Mouse (Mus musculus): ENCODE measurements around the gene Col25a1. TPM values are rescaled to one million over a fixed set of nuclear protein-coding genes. Genes with fewer than 3 reads are reported as not detected.

The Col25a1 gene
- polyA plus RNA-seq, 1 experiment from 2014 or later = 1.3 TPM

DNA sequence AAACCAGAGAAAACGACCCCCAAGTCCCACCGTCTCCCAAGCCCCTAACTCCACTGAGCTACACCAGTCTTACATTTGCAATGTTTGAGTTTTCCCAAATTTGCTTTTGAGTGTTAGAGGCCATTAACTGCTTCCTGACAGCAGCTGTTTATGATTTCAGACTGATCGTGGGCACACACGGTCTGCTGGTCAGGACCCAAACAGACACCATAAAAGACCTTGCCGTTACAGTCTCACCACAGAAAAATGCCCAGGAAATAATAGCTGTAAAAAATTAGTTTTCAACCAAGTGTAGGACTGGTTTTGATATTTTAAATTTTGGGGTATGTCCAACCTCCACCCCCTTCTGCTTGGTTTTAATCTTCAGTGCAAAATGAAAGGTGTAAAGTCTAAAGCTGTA lies 298.8 kb downstream of the Col25a1 start:
- no peaks in the 10 kb centered on the region for H3K9me3 ChIP-seq (replicated peaks)
- H3K36me3 ChIP-seq = no peaks in the 10 kb centered on the region
- H3K4me2 ChIP-seq = no peak overlapping the region
- no peaks in the 10 kb centered on the region for H3K27me3 ChIP-seq
- H3K27ac ChIP-seq = no peak overlapping the region
- H3K9ac ChIP-seq = no peak overlapping the region
- 67% methylated on average over 5 of the region's 5 CpGs for WGBS (ENCODE audit: insufficient replicate concordance)
- ATAC-seq (ENCODE audit: low read depth) = no peak
- H3K4me3 ChIP-seq (replicated peaks) = no peak overlapping the region
- no peaks in the 10 kb centered on the region for H3K4me1 ChIP-seq (replicated peaks)
- no peak for DNase-seq

DNA sequence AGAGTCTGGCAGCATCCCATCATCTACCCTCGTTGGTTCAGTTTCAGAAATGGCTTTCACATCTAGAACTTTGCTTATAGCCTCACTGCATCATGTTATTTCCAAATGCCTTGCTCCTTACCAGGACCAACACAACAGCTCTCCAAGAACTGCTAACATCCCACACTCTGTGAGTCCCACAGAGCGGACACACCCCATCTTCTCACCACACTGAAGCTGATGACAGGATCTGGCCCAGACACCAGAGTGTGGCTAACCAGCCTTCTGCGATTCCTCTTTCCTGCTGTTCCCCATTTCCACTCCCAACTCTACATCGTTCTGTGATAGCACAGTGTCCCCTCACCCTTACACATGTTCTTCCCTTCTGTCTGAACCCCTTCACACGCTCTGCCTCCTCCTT lies 301.5 kb downstream of the Col25a1 start:
- no peaks in the 10 kb centered on the region for H3K9me3 ChIP-seq (replicated peaks)
- WGBS (ENCODE audit: insufficient replicate concordance) = 48% methylated on average over 5 of the region's 5 CpGs
- no peak for DNase-seq

DNA sequence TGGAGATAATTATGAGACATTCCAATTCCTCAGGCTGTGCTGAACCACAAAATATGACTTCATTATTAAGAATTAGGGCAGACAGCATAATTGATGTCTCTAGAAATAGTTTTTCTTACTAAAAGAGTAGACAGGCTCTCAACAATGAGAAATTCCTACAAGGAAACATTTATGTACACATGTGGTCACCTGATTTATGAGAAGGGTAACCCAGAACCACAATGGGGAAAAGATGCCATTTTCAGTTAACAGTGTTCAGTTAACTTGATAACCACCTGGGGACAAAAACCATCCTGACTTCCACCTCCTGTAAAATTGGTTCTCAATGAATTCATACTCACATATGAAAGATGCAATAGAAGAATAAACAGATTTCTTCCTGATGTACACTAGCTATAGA lies 305.7 kb downstream of the Col25a1 start:
- ATAC-seq (ENCODE audit: low read depth) = no peak
- H3K4me3 ChIP-seq (replicated peaks) = no peak overlapping the region

More for the DNA sequence above, 301.5 kb downstream of the Col25a1 start:
- H3K9ac ChIP-seq = no peak overlapping the region
- H3K4me1 ChIP-seq (replicated peaks) = no peaks in the 10 kb centered on the region
- no peak overlapping the region for H3K4me3 ChIP-seq (replicated peaks)
- no peaks in the 10 kb centered on the region for H3K27me3 ChIP-seq
- no peaks in the 10 kb centered on the region for H3K36me3 ChIP-seq
- ATAC-seq (ENCODE audit: low read depth) = no peak
- no peak overlapping the region for H3K4me2 ChIP-seq
- no peak overlapping the region for H3K27ac ChIP-seq

DNA sequence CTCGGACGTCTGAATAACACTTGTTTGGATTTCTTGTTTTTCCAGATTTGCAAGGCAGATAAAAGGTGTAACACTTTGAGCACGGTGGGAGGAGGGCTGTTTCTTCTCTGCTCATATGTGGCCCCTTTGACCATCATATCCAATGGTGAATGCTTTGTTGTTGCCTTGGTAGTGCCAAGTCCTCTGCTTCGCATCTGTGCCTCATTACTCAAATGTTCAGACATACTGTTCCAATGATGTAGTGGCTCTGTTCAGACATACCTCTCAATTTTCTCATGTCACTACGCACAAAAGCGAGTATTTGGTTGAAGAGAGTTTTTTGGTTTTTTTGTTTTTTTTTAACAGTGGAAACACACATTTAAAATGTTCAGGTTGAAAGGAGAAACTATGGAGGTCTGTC lies 308.5 kb downstream of the Col25a1 start:
- no peaks in the 10 kb centered on the region for H3K9me3 ChIP-seq (replicated peaks)
- DNase-seq (no peak), ATAC-seq (ENCODE audit: low read depth) (no peak)
- no peak overlapping the region for H3K27ac ChIP-seq
- no peaks in the 10 kb centered on the region for H3K36me3 ChIP-seq
- 69% methylated on average over 6 of the region's 6 CpGs for WGBS (ENCODE audit: insufficient replicate concordance)
- no peak overlapping the region for H3K4me2 ChIP-seq
- no peaks in the 10 kb centered on the region for H3K27me3 ChIP-seq
- no peak overlapping the region for H3K4me3 ChIP-seq (replicated peaks)
- H3K9ac ChIP-seq = no peak overlapping the region
- H3K4me1 ChIP-seq (replicated peaks) = no peaks in the 10 kb centered on the region

More for the DNA sequence above, 305.7 kb downstream of the Col25a1 start:
- H3K4me1 ChIP-seq (replicated peaks) = no peaks in the 10 kb centered on the region
- no peak overlapping the region for H3K9ac ChIP-seq
- H3K27ac ChIP-seq = no peak overlapping the region
- no peaks in the 10 kb centered on the region for H3K27me3 ChIP-seq
- DNase-seq = no peak
- no peaks in the 10 kb centered on the region for H3K9me3 ChIP-seq (replicated peaks)
- H3K36me3 ChIP-seq = no peaks in the 10 kb centered on the region
- no peak overlapping the region for H3K4me2 ChIP-seq

DNA sequence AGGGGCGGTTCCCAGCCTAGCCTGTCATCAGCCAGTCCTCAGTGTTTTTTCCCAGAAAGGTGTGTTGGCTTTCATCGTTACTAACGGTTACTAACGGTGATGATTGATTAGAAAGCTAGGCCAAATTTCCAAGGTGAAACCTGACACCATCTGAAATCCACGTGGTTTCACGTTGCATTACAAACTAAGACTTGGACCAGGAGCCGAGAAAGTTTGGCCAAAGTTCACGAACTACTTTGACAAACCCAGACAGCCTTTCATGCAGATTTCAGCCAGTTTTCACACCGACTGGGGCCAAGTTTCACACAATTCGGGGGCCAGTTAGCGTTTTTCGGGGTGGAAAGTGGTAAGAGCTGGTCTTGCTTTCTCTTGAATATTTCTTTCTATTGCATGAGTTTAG lies 309.4 kb downstream of the Col25a1 start:
- DNase-seq = no peak
- Histone ChIP-seq H3K4me3 (replicated peaks) (no peak overlapping the region), H3K36me3 (no peaks in the 10 kb centered on the region), H3K27ac (no peak overlapping the region), H3K9ac (no peak overlapping the region), H3K9me3 (replicated peaks) (no peaks in the 10 kb centered on the region), H3K27me3 (no peaks in the 10 kb centered on the region), H3K4me1 (replicated peaks) (no peaks in the 10 kb centered on the region), H3K4me2 (no peak overlapping the region)
- WGBS (ENCODE audit: insufficient replicate concordance) = 57% methylated on average over 12 of the region's 12 CpGs
- no peak for ATAC-seq (ENCODE audit: low read depth)

DNA sequence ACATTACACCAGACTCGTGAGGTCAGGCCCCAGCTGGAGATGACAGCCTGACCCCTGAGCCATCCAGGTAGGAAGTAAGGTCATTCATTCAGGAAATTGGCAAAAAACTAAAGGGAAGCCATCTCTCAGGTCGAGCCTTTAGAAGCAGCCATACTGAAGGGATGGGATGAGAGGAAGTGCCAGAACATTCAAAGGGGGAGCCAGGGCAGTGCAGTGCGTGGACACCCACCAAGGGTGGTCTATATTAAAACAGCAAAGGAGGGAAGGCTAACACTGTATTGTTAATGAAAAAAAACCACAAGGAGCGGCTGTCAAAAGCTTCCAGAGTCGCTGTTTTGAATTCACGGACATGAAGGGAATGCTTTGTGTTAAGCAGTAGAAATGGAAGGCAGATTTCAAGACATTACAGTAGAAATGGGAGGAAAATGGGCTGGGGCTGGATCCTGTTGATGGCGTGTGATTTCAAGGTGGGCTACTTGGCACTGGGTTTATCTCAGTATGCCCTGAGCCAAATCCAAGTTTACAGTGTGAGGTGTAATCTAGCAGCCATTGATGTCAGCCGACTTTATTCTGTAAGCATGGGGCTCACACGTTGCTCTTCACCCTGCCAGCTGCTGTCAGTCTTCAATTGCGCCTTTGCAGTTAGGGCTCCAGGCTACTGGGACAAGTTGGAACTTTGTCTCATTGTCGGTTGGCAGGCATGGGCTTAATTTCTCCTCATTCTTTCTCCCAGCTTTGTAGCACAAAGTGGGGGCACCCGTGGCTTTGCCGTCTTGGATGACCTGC lies 312.7 kb downstream of the Col25a1 start:
- no peak overlapping the region for H3K4me2 ChIP-seq
- ATAC-seq (ENCODE audit: low read depth) (no peak), DNase-seq (no peak)
- WGBS (ENCODE audit: insufficient replicate concordance) = 48% methylated on average over 13 of the region's 13 CpGs
- H3K9me3 ChIP-seq (replicated peaks) = no peaks in the 10 kb centered on the region
- H3K4me1 ChIP-seq (replicated peaks) = no peaks in the 10 kb centered on the region
- no peaks in the 10 kb centered on the region for H3K27me3 ChIP-seq
- no peaks in the 10 kb centered on the region for H3K36me3 ChIP-seq
- H3K9ac ChIP-seq = no peak overlapping the region
- H3K4me3 ChIP-seq (replicated peaks) = no peak overlapping the region
- no peak overlapping the region for H3K27ac ChIP-seq

DNA sequence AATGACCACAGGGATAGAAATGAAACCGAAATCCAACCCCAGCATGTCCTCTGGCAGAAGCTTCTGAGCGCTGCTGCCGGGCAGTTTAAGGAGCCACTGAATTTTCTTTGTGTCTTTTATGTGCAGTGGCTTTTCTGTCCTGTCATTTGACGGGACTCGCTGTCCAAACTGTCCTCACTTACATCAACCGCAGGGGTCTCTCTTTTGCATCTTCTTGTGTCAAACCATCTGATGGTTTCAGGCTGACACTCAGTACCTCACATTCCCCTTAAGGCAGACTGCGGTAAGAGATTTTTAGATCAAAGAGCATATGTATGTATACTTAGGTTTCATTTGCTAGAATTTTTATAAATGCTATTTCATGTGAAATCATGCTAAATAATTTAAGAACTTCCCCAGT lies 318.6 kb downstream of the Col25a1 start:
- 65% methylated on average over 7 of the region's 7 CpGs for WGBS (ENCODE audit: insufficient replicate concordance)
- Histone ChIP-seq H3K9ac (no peak overlapping the region), H3K4me3 (replicated peaks) (no peak overlapping the region), H3K9me3 (replicated peaks) (no peaks in the 10 kb centered on the region), H3K4me1 (replicated peaks) (no peaks in the 10 kb centered on the region), H3K27ac (no peak overlapping the region), H3K27me3 (no peaks in the 10 kb centered on the region), H3K36me3 (no peaks in the 10 kb centered on the region), H3K4me2 (no peak overlapping the region)
- no peak for DNase-seq
- no peak for ATAC-seq (ENCODE audit: low read depth)

DNA sequence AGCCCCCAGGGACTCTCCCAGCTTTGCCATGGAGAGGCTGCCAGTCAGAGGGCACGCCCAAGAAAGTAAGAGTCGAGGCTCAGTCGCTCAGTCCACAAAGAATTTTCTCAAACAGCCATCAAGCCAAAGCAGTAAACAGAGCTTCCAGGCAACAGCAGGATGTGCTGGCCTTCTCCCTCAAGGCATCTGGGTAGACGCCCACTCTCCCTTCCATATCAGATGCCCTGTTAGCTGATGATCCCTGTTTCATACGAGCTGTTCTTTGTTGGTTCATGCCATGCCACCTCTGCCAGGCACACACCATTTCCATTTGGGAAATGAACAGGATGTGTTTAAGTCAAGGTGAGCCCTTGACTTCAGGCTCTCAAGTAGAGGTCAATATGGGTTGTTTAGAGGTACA lies 334.1 kb downstream of the Col25a1 start:
- Histone ChIP-seq H3K27me3 (no peaks in the 10 kb centered on the region), H3K4me1 (replicated peaks) (no peaks in the 10 kb centered on the region), H3K4me2 (no peak overlapping the region), H3K27ac (no peak overlapping the region), H3K36me3 (no peaks in the 10 kb centered on the region), H3K9ac (no peak overlapping the region), H3K4me3 (replicated peaks) (no peak overlapping the region), H3K9me3 (replicated peaks) (no peaks in the 10 kb centered on the region)
- WGBS (ENCODE audit: insufficient replicate concordance) = 68% methylated on average over 5 of the region's 5 CpGs
- no peak for DNase-seq
- ATAC-seq (ENCODE audit: low read depth) = no peak

DNA sequence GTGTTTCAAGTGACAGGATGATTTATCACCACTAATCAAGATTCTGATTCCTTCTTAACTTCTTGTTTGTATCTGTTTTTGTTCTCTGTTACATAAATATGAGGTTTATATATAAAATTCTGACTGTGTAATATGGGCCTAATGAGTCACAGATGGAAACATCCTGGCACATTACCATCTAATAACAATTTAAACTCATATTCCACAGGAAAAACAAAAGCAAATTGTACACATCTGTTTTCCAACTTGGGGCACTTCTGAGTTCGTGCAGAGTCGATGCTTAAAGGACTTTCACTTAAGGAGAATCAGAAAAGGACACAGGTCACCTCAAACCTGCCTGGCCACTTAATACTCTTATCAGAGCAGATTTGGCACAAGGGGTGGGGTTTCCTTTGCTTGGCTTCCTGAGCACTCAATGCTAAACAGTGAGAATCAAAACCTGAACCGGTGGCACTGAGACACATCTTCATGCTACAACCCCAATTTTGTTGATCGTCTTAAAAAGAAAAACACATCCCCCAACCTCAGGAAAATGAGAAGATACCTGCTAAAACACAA lies 342.0 kb downstream of the Col25a1 start:
- Histone ChIP-seq H3K9ac (no peak overlapping the region), H3K27ac (no peak overlapping the region), H3K4me2 (no peak overlapping the region), H3K4me3 (replicated peaks) (no peak overlapping the region), H3K9me3 (replicated peaks) (no peaks in the 10 kb centered on the region), H3K36me3 (no peaks in the 10 kb centered on the region), H3K27me3 (no peaks in the 10 kb centered on the region), H3K4me1 (replicated peaks) (no peaks in the 10 kb centered on the region)
- ATAC-seq (ENCODE audit: low read depth) (no peak), DNase-seq (no peak)
- WGBS (ENCODE audit: insufficient replicate concordance) = 53% methylated on average over 4 of the region's 4 CpGs

DNA sequence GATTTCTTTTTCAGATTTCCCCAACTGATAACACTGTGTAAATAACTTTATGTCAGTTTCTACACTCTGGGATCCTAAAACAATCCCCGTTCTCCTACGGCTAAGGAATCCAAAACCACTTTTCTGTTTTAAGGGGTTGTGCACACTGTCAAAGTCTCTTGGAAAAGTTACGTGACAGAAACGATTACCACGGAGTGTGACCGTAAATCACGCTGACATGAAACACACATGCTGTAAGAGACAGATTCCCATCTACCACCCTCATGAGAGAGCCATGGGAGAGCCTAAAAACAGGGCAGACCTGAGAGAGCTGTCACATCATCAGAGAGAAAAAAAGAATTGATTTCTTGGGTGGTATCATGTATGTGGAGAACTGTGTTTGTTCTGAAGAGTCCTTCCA lies 342.7 kb downstream of the Col25a1 start:
- no peak for ATAC-seq (ENCODE audit: low read depth)
- WGBS (ENCODE audit: insufficient replicate concordance) = 61% methylated on average over 7 of the region's 7 CpGs

DNA sequence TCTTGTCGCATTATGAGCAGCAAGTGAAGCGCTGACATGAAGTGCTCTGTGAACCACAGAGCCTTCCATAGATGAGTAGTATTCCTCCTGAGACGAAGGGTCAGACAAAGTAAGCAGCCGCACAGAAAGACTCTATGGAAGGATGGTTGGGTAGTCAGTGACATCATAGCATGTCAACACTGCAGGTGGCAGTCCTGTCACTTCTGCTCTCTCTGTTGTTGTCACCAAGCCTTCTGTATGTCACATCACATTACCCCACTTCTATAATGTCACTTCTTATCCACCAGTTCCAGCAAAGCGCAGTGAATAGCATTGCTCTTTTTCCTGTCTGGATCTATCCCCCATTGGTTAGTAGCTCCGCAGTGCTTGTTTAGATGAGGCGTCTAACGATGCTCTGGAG lies 351.2 kb downstream of the Col25a1 start:
- no peak overlapping the region for H3K9ac ChIP-seq
- H3K9me3 ChIP-seq (replicated peaks) = no peaks in the 10 kb centered on the region
- no peaks in the 10 kb centered on the region for H3K4me1 ChIP-seq (replicated peaks)
- no peak overlapping the region for H3K4me3 ChIP-seq (replicated peaks)
- 77% methylated on average over 8 of the region's 8 CpGs for WGBS (ENCODE audit: insufficient replicate concordance)
- H3K4me2 ChIP-seq = no peak overlapping the region
- H3K27ac ChIP-seq = no peak overlapping the region
- no peaks in the 10 kb centered on the region for H3K36me3 ChIP-seq
- ATAC-seq (ENCODE audit: low read depth) (no peak), DNase-seq (no peak)
- no peaks in the 10 kb centered on the region for H3K27me3 ChIP-seq

More for the DNA sequence above, 342.7 kb downstream of the Col25a1 start:
- H3K4me2 ChIP-seq = no peak overlapping the region
- no peak overlapping the region for H3K9ac ChIP-seq
- H3K9me3 ChIP-seq (replicated peaks) = no peaks in the 10 kb centered on the region
- H3K36me3 ChIP-seq = no peaks in the 10 kb centered on the region
- no peaks in the 10 kb centered on the region for H3K4me1 ChIP-seq (replicated peaks)
- DNase-seq = no peak
- H3K4me3 ChIP-seq (replicated peaks) = no peak overlapping the region
- H3K27me3 ChIP-seq = no peaks in the 10 kb centered on the region
- no peak overlapping the region for H3K27ac ChIP-seq

DNA sequence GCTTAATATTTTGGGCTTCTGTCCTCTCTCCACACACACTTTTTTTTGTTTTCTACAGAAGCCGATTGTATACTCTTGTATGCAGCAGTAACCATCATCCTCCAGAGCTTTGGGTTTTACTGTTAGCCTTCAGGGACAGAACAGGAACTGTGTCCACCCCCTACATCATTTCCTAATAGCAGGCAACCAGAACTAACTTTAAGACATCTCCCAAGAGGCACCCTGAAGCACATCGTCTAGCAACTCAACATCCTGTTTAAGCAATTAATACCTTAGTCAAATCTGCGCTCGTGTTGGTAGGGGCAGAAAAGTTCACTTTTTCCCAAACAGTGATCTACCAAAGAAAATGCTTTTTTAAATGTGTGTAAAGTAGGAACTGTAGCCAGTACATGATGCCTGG lies 357.5 kb downstream of the Col25a1 start:
- Histone ChIP-seq H3K36me3 (no peaks in the 10 kb centered on the region), H3K4me2 (no peak overlapping the region), H3K4me3 (replicated peaks) (no peak overlapping the region), H3K9me3 (replicated peaks) (no peaks in the 10 kb centered on the region), H3K4me1 (replicated peaks) (no peaks in the 10 kb centered on the region), H3K9ac (no peak overlapping the region), H3K27ac (no peak overlapping the region), H3K27me3 (no peaks in the 10 kb centered on the region)
- no peak for DNase-seq
- WGBS (ENCODE audit: insufficient replicate concordance) = 62% methylated on average over 4 of the region's 4 CpGs
- no peak for ATAC-seq (ENCODE audit: low read depth)

All from liver, embryonic 13.5 days (tissue).